Mouse (Mus musculus) gonadal fat pad, adult 2 months (tissue): ENCODE results near the gene Prkag3. TPM values are rescaled to one million over a fixed set of nuclear protein-coding genes. Genes with fewer than 3 reads are reported as not detected.

ENCODE experiments used
- DNase-seq: peaks from one replicate; pipeline ENCODE4 v3.0.0-alpha.2; 2012; ENCODE audit warnings: low read depth
- polyA plus RNA-seq: library from polyadenylated mRNA; depleted of rRNA; stranded (reverse); fragments of >200 nt; gene quantifications from 2 replicates; pipeline ENCODE4 v1.2.3, GENCODE M21; 2012; rRNA removed

The Prkag3 gene
- 2.5 and 4.1 TPM in 2 replicates for polyA plus RNA-seq

- no peak for DNase-seq
Measured at GRCm38 (mm10) chr1:74748643-74749271, at the start of gene Prkag3. Prkag3 (minus strand) TSS chr1:74749221.

DNA sequence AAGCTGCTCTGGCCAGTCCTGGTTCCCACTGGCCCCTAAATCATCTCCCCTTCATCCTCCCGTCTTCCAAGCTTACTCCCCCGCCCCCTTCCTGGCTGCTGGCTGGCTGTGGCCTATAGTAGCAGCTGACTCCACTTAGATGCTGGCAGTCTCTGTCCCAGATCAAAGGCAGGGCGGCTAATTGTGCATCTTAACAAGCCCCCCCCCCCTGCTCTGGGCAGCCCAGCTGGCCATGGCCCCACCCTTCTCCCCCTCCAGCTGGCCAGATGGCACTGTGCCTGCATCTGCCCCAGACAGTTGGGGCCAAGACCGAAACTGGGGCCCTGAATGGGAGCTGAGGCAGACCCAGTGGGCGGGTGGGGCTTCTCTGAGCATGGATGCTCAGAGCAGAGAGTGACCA lies 48.4 kb upstream of the Prkag3 start:
- DNase-seq: no peak

DNA sequence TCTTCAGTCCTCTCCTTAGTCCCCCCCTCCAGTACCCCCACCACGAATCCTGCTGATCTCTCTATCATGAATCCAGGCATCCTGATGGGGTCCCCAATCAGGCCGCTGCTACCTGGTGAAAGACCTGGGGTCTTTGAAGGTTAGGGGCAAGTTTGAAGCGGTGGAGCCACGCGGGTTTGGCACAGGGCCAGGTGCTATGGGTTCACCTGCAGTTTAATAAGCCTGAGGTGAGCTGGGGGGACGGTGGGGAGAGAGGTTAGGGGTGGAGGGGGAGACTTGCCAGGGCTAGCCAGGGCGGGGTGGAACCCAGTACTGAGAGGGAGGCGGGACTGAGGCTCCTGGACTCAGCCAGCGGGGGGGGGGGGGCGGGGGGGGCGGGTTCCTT lies 46.1 kb upstream of the Prkag3 start:
- no peak for DNase-seq

DNA sequence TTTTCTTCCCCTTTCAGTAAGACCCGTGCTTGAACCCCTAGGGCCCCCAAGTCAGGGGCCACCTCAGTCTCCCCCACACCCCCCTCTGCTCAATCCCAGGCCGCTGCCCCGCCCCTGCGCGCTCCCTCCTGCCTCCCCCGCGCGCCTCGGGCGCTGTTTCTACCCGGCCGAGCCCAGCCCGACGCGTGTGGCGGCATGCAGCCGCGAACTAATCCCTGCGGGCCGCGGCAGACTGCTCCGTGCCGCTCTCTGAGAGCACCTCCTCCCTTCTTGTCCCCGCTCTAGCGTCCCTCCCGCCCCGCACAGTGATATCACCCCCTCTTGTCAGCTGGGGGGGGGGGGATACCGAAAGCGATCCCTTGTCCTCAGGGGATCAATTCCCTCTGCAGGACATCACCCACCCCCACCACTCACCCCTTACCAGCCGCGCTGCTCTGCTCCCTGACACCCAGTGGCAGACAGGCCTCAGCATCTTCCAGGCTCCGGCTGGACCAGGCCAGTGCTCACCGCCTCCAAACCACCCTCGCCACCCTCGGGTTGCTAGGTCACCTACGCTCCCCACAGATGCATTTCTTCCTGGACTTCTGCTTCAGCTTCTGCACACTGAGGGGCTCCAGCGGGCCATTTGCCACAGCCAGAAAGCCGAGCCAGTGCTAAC lies 45.6 kb upstream of the Prkag3 start:
- no peak for DNase-seq

GRCm38 (mm10) chr1:74792831-74793660 lies 44.0 kb upstream of the Prkag3 start:
- no peak for DNase-seq

DNA sequence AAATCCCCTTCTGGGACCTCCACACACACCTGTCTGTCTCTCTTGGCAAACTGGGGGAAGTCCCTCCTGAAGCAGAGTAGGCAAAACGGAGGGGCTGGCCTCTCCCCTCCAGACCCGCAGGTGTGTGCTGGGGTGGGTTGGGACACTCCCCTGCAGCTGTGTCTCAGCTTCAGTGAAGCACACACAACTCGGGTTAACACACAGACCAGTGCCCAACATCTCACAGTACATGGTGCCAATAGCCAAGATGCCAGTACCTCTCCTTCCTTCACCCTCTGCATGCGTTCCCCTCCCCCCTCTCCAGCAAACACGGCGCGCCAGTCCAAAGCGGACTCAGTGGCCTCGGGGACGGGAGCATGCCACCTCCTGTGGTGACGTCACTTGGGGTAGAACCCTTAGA lies 42.2 kb upstream of the Prkag3 start, which contains the start of gene Wnt10a:
Gene Wnt10a, plus strand, starts transcription at position 268 of the 400 bp plus-strand sequence.
- no peak for DNase-seq

DNA sequence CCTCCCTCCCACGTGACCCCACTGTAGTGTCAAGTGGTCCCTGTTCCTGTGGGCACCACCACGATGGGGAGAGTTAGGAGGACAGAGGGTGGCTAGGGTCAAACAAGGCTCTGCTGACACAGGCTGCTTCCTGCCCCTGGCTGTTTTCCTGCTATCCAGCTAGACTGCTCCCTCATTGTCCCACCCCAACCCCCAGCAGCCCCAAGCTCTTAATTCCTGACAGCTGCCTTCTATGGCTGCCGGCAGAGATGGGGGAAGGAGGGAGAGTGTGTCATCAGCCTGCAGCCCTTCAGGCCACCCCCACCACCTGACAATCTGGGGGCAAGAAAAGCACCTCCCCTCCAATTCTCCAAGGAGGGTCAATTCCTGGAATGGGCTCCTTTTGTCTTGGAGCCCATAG lies 41.1 kb upstream of the Prkag3 start:
- DNase-seq: no peak

DNA sequence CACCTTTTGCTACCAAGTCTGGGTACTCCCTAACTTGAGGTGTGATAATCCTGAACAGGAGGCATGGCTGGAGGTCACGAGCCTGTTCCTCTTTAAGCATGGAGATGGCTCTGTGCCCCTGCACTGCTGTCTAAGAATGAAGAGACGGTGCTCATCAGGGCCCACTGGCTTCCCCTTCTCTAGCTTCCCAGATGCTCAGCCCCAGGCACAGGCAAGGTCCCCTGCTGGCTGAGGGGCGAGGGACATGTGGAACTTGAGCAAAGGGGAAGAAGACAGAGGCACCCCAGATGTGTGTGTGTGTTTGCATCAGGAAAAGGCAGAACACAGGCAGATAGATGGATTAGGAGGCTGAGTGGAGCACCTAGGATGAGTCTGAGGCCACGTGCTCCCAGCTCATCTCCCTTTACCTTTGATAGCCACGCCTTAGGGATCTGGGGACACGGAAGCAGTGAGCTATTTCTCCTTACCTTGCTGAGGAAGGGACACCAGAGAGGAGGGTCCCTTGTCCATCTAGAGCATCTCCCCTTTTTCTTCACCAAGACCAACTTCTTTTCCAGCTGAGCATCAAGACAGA lies 39.7 kb upstream of the Prkag3 start:
- DNase-seq: no peak

- DNase-seq: no peak
Measured at GRCm38 (mm10) chr1:74787846-74788245, 38.8 kb upstream of the Prkag3 start.

DNA sequence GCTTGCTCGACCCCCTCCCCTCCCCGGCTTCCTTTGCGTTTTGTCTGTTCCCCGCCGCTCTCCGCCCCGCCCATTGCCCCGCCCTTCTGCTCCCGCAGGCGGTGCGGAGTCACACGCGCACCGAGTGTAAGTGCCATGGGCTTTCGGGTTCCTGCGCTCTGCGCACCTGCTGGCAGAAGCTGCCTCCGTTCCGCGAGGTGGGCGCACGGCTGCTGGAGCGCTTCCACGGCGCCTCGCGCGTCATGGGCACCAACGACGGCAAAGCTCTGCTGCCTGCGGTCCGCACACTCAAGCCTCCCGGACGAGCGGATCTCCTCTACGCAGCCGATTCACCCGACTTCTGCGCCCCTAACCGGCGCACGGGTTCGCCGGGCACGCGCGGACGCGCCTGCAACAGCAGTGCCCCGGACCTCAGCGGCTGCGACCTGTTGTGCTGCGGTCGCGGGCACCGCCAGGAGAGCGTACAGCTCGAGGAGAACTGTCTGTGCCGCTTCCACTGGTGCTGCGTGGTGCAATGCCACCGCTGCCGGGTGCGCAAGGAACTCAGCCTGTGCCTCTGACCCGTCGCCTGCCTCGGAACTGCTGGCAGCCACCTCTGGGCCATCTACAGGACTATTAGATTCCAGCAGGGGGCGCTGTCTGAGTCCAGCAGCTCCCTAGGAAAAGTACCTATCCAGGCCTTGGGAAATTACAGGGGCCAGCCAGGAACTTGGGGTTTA lies 35.2 kb upstream of the Prkag3 start:
- no peak for DNase-seq

GRCm38 (mm10) chr1:74783554-74783953 lies 34.5 kb upstream of the Prkag3 start:
- no peak for DNase-seq

DNA sequence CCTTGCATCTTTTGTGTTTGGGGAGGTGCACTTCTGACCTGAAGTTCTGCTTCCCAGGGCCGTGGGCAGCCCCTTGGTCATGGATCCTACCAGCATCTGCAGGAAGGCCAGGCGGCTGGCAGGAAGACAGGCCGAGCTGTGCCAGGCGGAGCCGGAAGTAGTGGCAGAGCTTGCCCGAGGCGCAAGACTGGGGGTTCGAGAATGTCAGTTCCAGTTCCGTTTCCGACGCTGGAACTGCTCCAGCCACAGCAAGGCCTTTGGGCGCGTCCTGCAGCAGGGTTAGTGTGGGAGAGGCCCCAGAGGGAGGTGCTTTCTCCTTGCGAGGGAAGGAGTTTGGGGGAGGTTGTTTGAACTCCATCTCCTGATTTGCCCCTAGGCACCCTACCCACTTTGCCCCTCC lies 33.0 kb upstream of the Prkag3 start:
- no peak for DNase-seq

- DNase-seq: no peak
Measured at GRCm38 (mm10) chr1:74778934-74779486, 30.0 kb upstream of the Prkag3 start.

GRCm38 (mm10) chr1:74775816-74776215 lies 26.8 kb upstream of the Prkag3 start:
- no peak for DNase-seq

GRCm38 (mm10) chr1:74774062-74774461 lies 25.0 kb upstream of the Prkag3 start:
- no peak for DNase-seq

- DNase-seq: peak; percentile 75
Measured at GRCm38 (mm10) chr1:74773136-74773535, 24.1 kb upstream of the Prkag3 start.

GRCm38 (mm10) chr1:74771931-74772620 lies 23.1 kb upstream of the Prkag3 start:
- no peak for DNase-seq

DNA sequence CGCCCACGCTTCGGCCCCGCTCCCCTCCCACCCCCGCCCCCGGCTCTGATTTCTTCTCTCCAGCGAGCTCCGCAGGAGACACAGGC lies 22.7 kb upstream of the Prkag3 start, which contains the start of gene Wnt6:
Gene Wnt6, plus strand, starts transcription at position 48 of the 86 bp plus-strand sequence.
- no peak for DNase-seq

DNA sequence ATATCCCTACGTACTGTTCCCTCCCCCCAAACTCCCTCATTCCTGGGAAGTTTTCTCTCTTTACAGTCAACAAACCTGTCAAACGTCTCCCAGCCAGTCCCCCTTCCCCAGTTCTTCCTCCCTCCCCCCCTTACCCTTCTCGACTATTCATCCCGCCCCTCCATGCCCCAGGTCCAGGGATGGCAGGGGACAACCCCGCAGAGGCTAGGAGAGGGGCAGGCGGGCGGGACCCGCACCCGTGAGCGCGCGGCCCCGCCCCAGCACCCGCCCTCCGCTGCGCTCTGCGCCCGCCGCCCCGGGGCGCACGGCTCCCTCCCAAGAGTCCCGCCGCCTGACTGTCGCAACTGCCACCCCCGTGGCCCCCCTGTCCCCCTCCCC lies 22.4 kb upstream of the Prkag3 start:
- DNase-seq: no peak

DNA sequence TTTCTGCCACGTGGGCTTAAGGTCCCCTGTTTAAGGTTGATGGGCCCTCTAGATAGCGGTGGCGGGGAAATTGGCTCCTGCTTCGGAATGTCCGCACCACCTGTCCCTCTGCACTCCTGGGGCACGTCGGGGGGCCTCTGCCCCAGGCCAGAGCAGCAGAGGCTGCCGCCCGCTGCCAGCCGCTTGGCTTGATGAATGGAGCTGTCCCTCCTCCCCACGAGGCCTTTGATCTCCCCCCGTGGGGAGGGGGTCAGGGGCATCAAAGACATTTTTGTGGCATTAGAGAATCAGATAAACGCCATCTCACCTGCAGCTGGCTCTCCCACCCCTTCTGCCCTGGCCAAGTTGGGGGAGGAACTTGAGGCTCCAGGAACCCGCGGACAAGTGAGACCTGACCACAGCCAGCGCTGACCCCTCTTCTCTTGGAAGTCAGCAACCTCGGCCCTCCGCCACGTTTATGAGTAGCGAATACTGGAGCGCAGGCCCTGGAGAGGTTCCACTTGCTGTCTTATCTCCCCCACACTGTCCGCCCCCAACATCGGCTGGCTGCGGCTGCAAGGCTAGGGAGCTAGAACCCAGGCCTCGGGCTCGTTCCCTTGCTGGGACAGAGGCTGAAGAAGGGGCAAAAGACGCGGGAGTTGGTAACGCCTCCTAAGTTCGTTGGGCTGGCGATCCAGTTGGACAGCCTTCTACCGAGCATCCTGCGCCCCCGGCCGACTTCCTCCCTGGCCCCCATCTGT lies 21.9 kb upstream of the Prkag3 start:
- no peak for DNase-seq

DNA sequence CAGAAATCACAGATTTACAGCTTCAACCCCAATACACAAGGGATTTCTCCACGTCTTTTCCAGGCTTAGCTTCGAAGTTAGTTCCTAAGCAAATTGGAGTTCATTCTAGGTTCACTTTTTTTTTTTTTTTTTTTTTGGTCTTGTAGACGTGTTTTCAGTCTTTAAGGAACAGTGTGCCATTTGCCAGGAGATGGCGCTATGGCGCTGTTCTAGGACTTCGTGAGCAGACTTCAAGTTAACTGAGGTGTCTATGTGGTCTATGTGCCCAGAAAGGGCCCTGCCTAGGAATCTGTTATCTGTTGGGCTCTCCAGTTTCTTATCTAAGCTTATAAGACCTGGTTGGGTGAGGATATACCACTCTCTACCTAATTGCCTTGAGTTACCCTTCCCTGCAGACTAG lies 14.1 kb upstream of the Prkag3 start:
- no peak for DNase-seq
